Comparison of ENCODE assay signal across 12 mouse cellular contexts in the genomic region with DNA sequence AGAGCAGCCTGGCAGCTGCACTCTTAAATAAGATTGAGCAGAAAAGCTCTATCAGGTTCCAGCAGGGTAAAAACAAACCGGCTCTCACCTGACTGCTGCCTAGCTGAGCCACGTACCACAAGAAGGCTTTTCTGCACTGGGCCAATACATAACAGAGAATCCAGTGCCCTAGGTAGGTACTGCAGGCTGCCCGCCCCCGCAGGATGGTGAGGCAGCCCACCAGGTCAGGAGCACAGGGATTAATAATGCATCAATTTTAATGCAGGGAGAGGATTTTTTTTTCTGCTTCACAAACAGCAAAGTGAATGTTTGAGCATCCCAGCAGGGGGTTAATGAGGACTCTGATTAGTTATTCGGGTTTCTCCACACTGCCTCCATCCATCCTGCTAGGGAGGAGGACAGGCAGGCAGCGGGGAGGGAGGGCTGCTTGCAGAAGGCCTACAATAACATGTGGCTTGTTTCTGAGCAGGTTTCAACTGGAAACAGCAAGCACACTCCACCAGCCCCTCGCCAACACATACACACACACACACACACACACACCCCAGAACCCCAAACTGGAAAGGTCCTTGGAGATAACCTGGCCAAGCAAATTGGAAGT.
DNase-seq lines count a peak whose midpoint lies in the region; ATAC-seq and TF ChIP-seq lines count a peak whose summit lies in the region.
"Had no signal": no experiment of that assay in that cellular context is flagged by ENCODE, and none has a peak within 500 bp of the region (broad histone marks: within the 10 kb centered on the region; RNA-seq: fewer than 3 reads in every experiment).

No protein-coding gene starts in this region.

- H3K9me3 ChIP-seq in forebrain, embryonic 10.5 days = no peaks in the 10 kb centered on the region
- no peaks in the 10 kb centered on the region for H3K9me3 ChIP-seq in hindbrain, embryonic 16.5 days (ENCODE audit: control insufficient read depth, low read length)
- no peaks in the 10 kb centered on the region for H3K9me3 ChIP-seq in liver, embryonic 11.5 days (ENCODE audit: control insufficient read depth, low read length)
- H3K9me3 ChIP-seq: limb, embryonic 13.5 days had no signal

- no peaks in the 10 kb centered on the region for H3K27me3 ChIP-seq in forebrain, embryonic 10.5 days (ENCODE audit: poor library complexity, severe bottlenecking)
- no peaks in the 10 kb centered on the region for H3K27me3 ChIP-seq in hindbrain, embryonic 16.5 days (replicated peaks; ENCODE audit: control insufficient read depth, insufficient read depth, low read length)
- H3K27me3 ChIP-seq in liver, embryonic 11.5 days (replicated peaks; ENCODE audit: control insufficient read depth, insufficient read depth, low read length) = peaks cover 3% of the 10 kb centered on the region; the same call in 1 of the 2 replicates

- no peak for TF ChIP-seq CTCF in olfactory bulb, adult 2 months (IDR thresholded peaks at IDR 0.05; ENCODE audit: insufficient read depth, low read depth, low read length)

- no peak overlapping the region for H3K4me2 ChIP-seq in hindbrain, embryonic 16.5 days (ENCODE audit: low read length)
- no peak overlapping the region for H3K4me2 ChIP-seq in liver, embryonic 11.5 days
- H3K4me2 ChIP-seq: limb, embryonic 13.5 days had no signal

- peaks cover 8% of the 10 kb centered on the region; the same call in 1 of the 2 replicates for H3K36me3 ChIP-seq in forebrain, embryonic 10.5 days (replicated peaks)
- H3K36me3 ChIP-seq in hindbrain, embryonic 16.5 days (ENCODE audit: control insufficient read depth, insufficient read depth, low read length) = no peaks in the 10 kb centered on the region
- no peaks in the 10 kb centered on the region for H3K36me3 ChIP-seq in liver, embryonic 11.5 days (ENCODE audit: control insufficient read depth, insufficient read depth, low read length)
- H3K36me3 ChIP-seq: limb, embryonic 13.5 days had no signal

- peaks cover 63% of the 10 kb centered on the region for H3K4me1 ChIP-seq in forebrain, embryonic 10.5 days
- H3K4me1 ChIP-seq in hindbrain, embryonic 16.5 days (ENCODE audit: control insufficient read depth, insufficient read depth, low read depth, low read length) = peaks cover 10% of the 10 kb centered on the region
- H3K4me1 ChIP-seq in olfactory bulb, adult 2 months (ENCODE audit: control insufficient read depth, insufficient read depth, low read length) = peaks cover 32% of the 10 kb centered on the region
- no peaks in the 10 kb centered on the region for H3K4me1 ChIP-seq in liver, embryonic 11.5 days (replicated peaks; ENCODE audit: control insufficient read depth, insufficient read depth, low read length)

- 0 out of 2 replicates have a peak overlapping the region, but pooled peaks have one; percentile 8 for H3K4me3 ChIP-seq in forebrain, embryonic 10.5 days
- H3K4me3 ChIP-seq in hindbrain, embryonic 16.5 days (ENCODE audit: low read length) = no peak overlapping the region
- no peak overlapping the region for H3K4me3 ChIP-seq in olfactory bulb, adult 2 months (ENCODE audit: insufficient read depth, low read depth, low read length)
- no peak overlapping the region for H3K4me3 ChIP-seq in liver, embryonic 11.5 days (ENCODE audit: low read depth, low read length)
- H3K4me3 ChIP-seq: limb, embryonic 13.5 days had no signal

- ATAC-seq in hindbrain, embryonic 16.5 days = peak; percentile 78
- ATAC-seq in liver, embryonic 11.5 days (replicated peaks; ENCODE audit: low FRiP score) = no peak

- DNase-seq in layer of hippocampus, adult 9-11 months = peak; percentile 46
- DNase-seq in layer of hippocampus, adult 8-10 months (ENCODE audit: low spot score in 2 of 2) = no peak
- DNase-seq in forebrain, embryonic 10.5 days (ENCODE audit: extremely low spot score, low spot score) = peak; percentile 44
- no peak for DNase-seq in thymus, postnatal 4 days
- no peak for DNase-seq in heart, adult 11 months
- no peak for DNase-seq in liver, embryonic 11.5 days (ENCODE audit: low spot score)
- DNase-seq: cerebellum, postnatal 25 days; gastrocnemius, postnatal 10 days had no signal

- peak overlapping the region; percentile 83 for H3K27ac ChIP-seq in forebrain, embryonic 10.5 days
- peak overlapping the region; percentile 68 for H3K27ac ChIP-seq in hindbrain, embryonic 16.5 days (ENCODE audit: low read depth, low read length)
- peak overlapping the region; percentile 27 for H3K27ac ChIP-seq in olfactory bulb, adult 2 months (ENCODE audit: insufficient read depth, low read depth, low read length)
- no peak overlapping the region for H3K27ac ChIP-seq in liver, embryonic 11.5 days (ENCODE audit: low read depth, low read length)
- H3K27ac ChIP-seq: limb, embryonic 13.5 days; macrophage had no signal

- H3K9ac ChIP-seq in hindbrain, embryonic 16.5 days (ENCODE audit: low read depth, low read length) = no peak overlapping the region
- H3K9ac ChIP-seq in liver, embryonic 11.5 days (ENCODE audit: low read depth, low read length) = no peak overlapping the region
- H3K9ac ChIP-seq: limb, embryonic 13.5 days had no signal

- WGBS in forebrain, embryonic 10.5 days = 30% methylated on average over 7 of the region's 7 CpGs
- 22% methylated on average over 7 of the region's 7 CpGs for WGBS in hindbrain, embryonic 16.5 days
- WGBS in olfactory bulb, adult 2 months = 24% methylated on average over 7 of the region's 7 CpGs
- WGBS in liver, embryonic 11.5 days = 41% methylated on average over 7 of the region's 7 CpGs

- TF ChIP-seq POLR2A in olfactory bulb, adult 2 months (IDR thresholded peaks at IDR 0.05; ENCODE audit: insufficient read depth, low read depth, low read length) = no peak

Comparison
In these comparisons a context has a peak if more than half of its experiments do, and no peak if none do; other contexts are left out.
1. DNase-seq: peak in layer of hippocampus, adult 9-11 months (single experiment) and forebrain, embryonic 10.5 days (single experiment); none in layer of hippocampus, adult 8-10 months (0 of 2), thymus, postnatal 4 days (single experiment), heart, adult 11 months (single experiment) and liver, embryonic 11.5 days (single experiment).